Mouse (Mus musculus) embryonic fibroblast, embryonic 13.5 days (primary cell): ENCODE measurements around the gene Ppip5k2. TPM values are rescaled to one million over a fixed set of nuclear protein-coding genes. Genes with fewer than 3 reads are reported as not detected.
"Not testable (repeated sequence)": the region's sequence is repeated elsewhere in the genome, so short reads cannot be mapped to it uniquely, and the experiment has no call there.

Source experiments
- H3K27ac ChIP-seq: 2 replicates; pipeline ENCODE4 v1.5.1; 2012; ENCODE audit warnings: low read length, control low read depth, inconsistent platforms; ENCODE audit not compliant: insufficient read depth
- H3K4me1 ChIP-seq: 2 replicates; pipeline ENCODE4 v1.6.1; 2011; ENCODE audit warnings: low read length; ENCODE audit not compliant: control insufficient read depth, insufficient read depth
- H3K4me3 ChIP-seq: 2 replicates; pipeline ENCODE4 v1.5.1; 2011; ENCODE audit warnings: mild to moderate bottlenecking, control low read depth, low read length; ENCODE audit not compliant: insufficient read depth
- CTCF ChIP-seq: IDR thresholded peaks from 2 replicates; pipeline ENCODE4 v1.5.1; 2011; ENCODE audit warnings: mild to moderate bottlenecking, control low read depth, low read length, moderate library complexity, borderline replicate concordance; ENCODE audit not compliant: insufficient read depth
- POLR2A ChIP-seq: IDR thresholded peaks from 2 replicates; pipeline ENCODE4 v1.6.1; 2011; ENCODE audit warnings: low read depth, mild to moderate bottlenecking, control low read depth, low read length, moderate library complexity
- polyA plus RNA-seq: library from polyadenylated mRNA; stranded (reverse); fragments of >200 nt; gene quantifications from 2 replicates; pipeline ENCODE4 v1.2.4, GENCODE M21; 2011; ENCODE audit warnings: low read depth; ENCODE audit not compliant: missing spikeins, insufficient read length

The Ppip5k2 gene
- polyA plus RNA-seq, 1 experiment: 35.2 TPM

- Histone ChIP-seq H3K27ac (no peak overlapping the region), H3K4me1 (no peaks in the 10 kb centered on the region), H3K4me3 (no peak overlapping the region)
- TF ChIP-seq CTCF: no peak
- TF ChIP-seq POLR2A: no peak
Observed at GRCm38 (mm10) chr1:97784928-97785327, 14.7 kb upstream of the Ppip5k2 start.

- TF ChIP-seq CTCF: no peak
- no peak for TF ChIP-seq POLR2A
- H3K27ac ChIP-seq: no peak overlapping the region
- H3K4me1 ChIP-seq: no peaks in the 10 kb centered on the region
- no peak overlapping the region for H3K4me3 ChIP-seq
Observed at GRCm38 (mm10) chr1:97781674-97782073, 11.5 kb upstream of the Ppip5k2 start.

- no peak overlapping the region for H3K4me3 ChIP-seq
- TF ChIP-seq CTCF: no peak
- TF ChIP-seq POLR2A: no peak
- H3K27ac ChIP-seq: no peak overlapping the region
- H3K4me1 ChIP-seq: no peaks in the 10 kb centered on the region
Observed at GRCm38 (mm10) chr1:97773973-97774372, 3.8 kb upstream of the Ppip5k2 start.

- no peak overlapping the region for H3K27ac ChIP-seq
- H3K4me3 ChIP-seq: no peak overlapping the region
- H3K4me1 ChIP-seq: no peaks in the 10 kb centered on the region
- TF ChIP-seq POLR2A (no peak), CTCF (no peak)
Observed at GRCm38 (mm10) chr1:97773362-97773761, 3.2 kb upstream of the Ppip5k2 start.

GRCm38 (mm10) chr1:97771727-97772126 lies 1.5 kb upstream of the Ppip5k2 start:
- no peaks in the 10 kb centered on the region for H3K4me1 ChIP-seq
- TF ChIP-seq POLR2A (no peak), CTCF (no peak)

GRCm38 (mm10) chr1:97771118-97771517 lies 907 bp upstream of the Ppip5k2 start:
- no peak for TF ChIP-seq POLR2A
- TF ChIP-seq CTCF: no peak
- H3K27ac ChIP-seq: no peak overlapping the region
- H3K4me1 ChIP-seq: no peaks in the 10 kb centered on the region
- H3K4me3 ChIP-seq: 0 out of 2 replicates have a peak overlapping the region, but pooled peaks have one; percentile 6

More at GRCm38 (mm10) chr1:97771727-97772126, 1.5 kb upstream of the Ppip5k2 start:
- Histone ChIP-seq H3K4me3 (no peak overlapping the region), H3K27ac (no peak overlapping the region)

GRCm38 (mm10) chr1:97769294-97769903 lies 812 bp downstream of the Ppip5k2 start:
- no peaks in the 10 kb centered on the region for H3K4me1 ChIP-seq
- H3K4me3 ChIP-seq: peak overlapping the region; percentile 86
- H3K27ac ChIP-seq: no peak overlapping the region
- TF ChIP-seq POLR2A (peak; percentile 39; the same call in 1 of the 2 replicates), CTCF (no peak)

GRCm38 (mm10) chr1:97768906-97769293 lies 1.3 kb downstream of the Ppip5k2 start:
- TF ChIP-seq POLR2A: no peak
- TF ChIP-seq CTCF: no peak
- no peak overlapping the region for H3K27ac ChIP-seq
- no peaks in the 10 kb centered on the region for H3K4me1 ChIP-seq
- H3K4me3 ChIP-seq: peak overlapping the region; percentile 86

GRCm38 (mm10) chr1:97768089-97768488 lies 2.1 kb downstream of the Ppip5k2 start:
- Histone ChIP-seq H3K27ac (no peak overlapping the region), H3K4me3 (0 out of 2 replicates have a peak overlapping the region, but pooled peaks have one; percentile 6), H3K4me1 (no peaks in the 10 kb centered on the region)
- TF ChIP-seq CTCF (no peak), POLR2A (no peak)

- not testable (repeated sequence) for H3K4me1 ChIP-seq, H3K27ac ChIP-seq
Observed at GRCm38 (mm10) chr1:97765712-97766111, 4.5 kb downstream of the Ppip5k2 start.

GRCm38 (mm10) chr1:97761477-97761876 lies 8.7 kb downstream of the Ppip5k2 start:
- no peak overlapping the region for H3K27ac ChIP-seq
- H3K4me3 ChIP-seq: no peak overlapping the region
- H3K4me1 ChIP-seq: no peaks in the 10 kb centered on the region
- TF ChIP-seq CTCF (no peak), POLR2A (no peak)

More at GRCm38 (mm10) chr1:97765712-97766111, 4.5 kb downstream of the Ppip5k2 start:
- H3K4me3 ChIP-seq: not testable (repeated sequence)
